Mouse (Mus musculus) thymus, adult 18-20 months (tissue): ENCODE results near the gene Sec1.
"Not testable (repeated sequence)": the region's sequence is repeated elsewhere in the genome, so short reads cannot be mapped to it uniquely, and the experiment has no call there.

Experiments
- DNase-seq, 2 experiments: peaks; one replicate each; pipeline ENCODE4 v3.0.0; 2022; ENCODE audit warnings: mixed read lengths in 2 of 2

The Sec1 gene

DNA sequence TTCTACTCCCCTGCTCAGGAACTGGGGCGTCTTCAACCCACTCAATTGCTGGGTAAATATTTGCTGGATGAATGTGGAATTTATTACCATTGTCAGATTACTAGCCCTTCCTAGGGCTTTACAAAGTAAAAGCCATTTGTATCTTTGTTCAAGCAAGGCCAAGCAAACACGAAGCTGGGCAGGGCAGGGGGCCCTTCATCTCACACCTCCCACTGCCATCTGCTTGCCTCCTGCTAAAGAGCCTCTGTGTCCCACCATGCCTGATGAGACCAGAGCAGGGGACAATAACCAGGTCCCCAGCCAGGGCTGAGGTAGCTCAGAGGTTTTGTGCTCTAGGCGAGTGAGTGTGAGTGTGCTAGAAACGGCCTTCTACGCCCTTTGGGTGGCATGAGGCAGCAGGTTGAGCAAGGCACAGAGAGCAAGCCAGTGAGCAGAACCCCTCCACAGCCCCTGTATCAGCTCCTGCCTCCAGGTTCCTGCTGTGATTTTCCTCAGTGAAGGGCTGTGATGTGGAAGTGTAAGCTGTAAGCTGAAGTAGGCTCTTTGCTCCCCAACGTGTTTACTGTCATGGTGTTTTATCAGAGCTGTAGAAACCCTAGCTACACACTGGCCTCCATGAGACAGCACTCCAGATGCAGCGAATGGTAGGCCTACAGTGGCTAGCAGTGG is 16.4 kb downstream of the Sec1 start:
- DNase-seq = no peak

DNA sequence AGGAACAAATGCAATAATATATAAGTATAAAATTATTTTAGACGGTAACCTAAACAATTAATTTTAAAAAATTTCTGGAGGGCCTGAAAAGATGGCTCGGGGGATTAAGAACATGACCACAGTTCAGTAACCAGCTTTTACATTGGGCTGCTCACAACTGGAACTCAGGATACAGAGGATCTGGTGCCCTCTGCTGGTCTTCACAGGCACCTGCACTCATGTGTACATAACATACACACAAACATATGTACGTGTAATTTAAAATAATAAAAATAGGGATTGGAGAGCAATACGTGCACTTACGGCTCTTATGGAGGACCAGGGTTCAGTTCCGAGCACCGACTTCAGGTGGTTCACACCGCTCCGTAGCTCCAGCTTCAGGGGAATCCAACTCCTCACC is 25.3 kb downstream of the Sec1 start:
- DNase-seq = no peak

DNA sequence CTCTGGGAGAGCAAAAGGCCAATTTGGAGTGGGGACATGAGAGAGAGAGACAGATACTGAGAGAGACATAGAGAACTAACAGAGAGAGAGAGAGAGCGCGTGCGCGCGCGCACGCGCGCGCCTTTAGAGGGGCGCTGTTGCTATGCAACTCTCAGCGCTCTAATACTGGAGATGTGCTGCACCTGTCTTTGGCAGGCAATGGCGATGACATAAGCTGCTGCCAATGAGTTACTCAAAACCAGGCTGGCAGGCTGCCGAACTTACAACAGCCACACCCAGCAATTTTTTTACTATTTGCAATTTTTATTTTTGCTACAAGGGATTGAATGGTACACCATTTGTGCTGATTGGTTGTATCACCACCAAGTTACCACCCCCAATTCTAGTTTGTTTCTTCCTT is 26.4 kb downstream of the Sec1 start:
- no peak for DNase-seq

DNA sequence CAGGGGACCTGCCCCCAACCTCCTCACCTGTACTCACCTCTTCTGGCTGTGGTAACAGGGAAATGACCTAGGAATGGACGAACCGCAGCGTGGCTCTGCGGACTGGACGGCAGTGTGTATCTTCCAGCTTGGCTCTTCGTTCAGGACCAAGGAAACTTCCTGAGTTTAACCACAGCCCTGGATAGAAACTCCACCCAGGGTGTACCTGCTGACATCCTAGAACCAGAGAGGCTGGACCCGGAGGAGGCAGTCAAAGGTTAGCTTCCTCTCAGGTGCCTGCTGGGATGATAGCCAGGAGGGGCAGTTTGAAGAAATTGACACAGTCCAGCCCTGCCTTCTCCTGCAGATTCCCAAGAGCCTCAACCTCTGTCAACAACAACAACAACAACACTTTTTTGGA is 28.0 kb downstream of the Sec1 start, which contains the start of gene Fut2:
Fut2 (minus strand) TSS at position 234 of the 400 bp plus-strand sequence.
- no peak for DNase-seq

DNA sequence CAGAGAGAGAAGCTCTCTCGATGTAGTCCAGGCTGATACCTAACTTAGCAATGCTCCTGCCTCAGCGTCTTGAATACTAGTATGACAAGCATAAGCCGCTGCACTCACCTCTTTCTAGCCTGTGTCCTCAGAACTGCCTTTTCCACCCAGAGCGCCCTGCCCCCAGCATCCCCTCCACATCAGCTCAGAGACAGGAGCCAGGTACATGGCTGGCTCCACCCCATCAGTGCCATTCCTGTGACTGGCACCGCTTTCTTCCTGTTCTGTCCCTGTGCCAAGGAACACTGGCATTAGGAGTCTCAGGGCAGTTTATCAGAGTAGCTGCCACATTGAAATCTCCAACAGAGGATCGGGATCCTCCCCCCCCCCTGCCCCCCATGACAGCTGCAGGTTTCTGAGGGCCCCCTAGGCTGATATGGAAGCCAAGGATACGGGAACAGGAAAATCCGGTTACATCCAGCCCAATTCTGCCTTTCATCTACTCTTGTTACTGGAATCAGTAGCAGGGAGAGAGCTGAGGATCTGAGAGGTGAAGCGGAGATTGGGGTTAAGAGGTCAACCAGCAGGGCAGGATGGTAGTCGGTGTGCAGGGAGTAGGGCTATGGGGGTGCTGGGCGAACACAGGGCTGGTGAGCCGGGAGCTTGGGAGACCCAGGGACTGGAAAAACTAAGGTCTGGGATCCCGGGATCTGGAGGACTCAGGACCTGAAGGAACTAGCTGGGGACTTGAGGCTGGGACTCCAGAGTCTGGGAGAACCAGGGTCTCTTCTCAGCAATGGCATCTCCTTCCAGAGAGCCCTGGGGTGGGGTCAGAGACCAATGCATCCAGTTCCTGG is 28.7 kb downstream of the Sec1 start:
- DNase-seq = no peak

DNA sequence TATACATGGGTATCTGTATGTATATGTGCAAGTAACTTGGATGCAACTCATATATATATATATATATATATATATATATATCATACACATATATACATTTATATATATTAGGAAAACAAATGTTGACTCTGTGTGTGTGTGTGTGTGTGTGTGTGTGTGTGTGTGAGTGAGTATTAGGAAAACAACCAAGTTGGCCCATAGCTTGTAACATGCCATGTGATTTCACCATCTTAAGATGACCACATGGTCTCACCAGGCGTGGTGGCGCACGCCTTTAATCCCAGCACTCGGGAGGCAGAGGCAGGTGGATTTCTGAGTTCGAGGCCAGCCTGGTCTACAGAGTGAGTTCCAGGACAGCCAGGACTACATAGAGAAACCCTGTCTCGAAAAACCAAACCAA is 32.5 kb downstream of the Sec1 start:
- DNase-seq = not testable (repeated sequence)

DNA sequence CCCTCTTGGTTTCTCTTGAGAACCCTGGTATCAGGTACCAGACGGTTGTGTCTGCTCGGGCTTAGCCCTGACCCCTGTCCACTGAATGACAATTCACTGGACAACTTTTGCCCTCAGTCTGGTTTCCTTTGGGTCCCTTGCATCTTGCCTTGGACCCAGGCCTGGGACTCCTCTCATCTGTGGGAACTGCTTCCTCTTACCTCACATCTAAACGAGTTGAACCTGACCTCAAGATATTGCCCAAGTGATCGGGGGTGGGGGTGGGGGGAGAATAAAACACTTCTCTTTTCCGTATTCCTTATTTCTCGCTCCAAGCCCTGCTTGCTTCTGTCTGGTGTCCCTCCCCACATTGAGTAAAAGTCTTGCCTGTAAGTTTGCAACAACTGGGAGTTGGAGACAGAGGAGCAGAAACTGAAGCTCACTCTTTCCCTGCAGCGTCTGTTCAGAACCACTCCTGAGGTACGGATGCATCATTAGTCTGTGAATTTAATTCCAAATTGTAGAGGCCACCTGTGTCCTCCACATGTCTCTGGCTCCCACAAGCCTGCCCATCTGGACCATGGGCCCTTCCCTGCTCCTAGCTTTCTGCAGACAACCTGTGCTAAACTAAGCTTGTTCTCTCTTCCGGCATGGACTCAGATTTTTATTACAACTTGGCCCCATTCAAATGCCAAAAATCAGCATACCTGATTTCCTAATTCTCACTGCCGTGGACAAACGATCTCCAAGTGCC is 33.3 kb downstream of the Sec1 start:
- DNase-seq = no peak

DNA sequence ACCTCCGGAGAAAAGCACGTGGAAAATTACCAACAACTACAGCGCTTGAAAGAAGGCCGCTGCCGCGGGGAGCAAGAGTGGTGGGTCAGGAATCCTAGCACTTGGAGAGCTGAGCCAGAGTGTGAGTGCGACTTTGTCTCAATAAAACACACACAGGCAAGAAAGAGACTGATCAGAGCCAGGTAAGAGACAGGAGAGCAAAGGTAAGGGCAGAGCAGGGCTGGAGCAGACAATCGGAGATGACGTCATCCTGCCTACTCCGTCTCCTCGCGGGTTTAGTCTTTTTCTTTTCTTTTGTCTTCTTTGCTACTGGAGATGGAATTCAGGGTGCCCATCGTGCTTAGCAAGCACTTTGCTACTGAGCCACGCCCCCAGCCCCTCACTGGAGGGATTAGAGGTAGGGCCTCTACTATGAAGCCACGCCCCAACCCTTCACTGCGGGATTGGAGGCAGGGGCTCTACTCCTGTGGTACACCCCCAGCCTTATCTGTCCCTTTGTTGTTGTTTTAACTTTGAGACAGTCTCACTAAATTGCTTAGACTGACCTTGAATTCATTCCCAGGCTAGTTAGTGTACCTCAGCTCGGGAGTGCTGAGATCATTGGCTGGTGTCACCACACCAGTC is 39.7 kb downstream of the Sec1 start:
- DNase-seq = no peak

DNA sequence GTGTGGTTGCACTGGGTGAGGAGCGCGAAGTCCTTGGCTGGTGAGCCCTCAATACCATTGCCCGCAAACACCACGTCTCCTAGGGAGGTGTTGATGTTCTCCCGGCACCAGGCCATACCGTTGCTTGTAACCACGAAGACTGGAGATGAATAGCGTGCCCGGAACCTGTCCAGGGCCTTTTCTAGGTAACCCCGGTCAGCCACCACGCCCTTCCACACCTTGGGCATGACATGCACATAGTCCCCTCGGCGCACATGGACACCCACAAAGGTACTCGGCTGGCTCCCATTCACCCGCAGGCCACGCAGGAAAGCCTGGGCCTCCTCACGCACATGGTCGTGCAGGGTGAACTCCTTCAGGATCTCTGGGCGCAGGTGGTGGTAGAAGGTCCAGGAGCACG is 43.7 kb downstream of the Sec1 start:
- not testable (repeated sequence) for DNase-seq

DNA sequence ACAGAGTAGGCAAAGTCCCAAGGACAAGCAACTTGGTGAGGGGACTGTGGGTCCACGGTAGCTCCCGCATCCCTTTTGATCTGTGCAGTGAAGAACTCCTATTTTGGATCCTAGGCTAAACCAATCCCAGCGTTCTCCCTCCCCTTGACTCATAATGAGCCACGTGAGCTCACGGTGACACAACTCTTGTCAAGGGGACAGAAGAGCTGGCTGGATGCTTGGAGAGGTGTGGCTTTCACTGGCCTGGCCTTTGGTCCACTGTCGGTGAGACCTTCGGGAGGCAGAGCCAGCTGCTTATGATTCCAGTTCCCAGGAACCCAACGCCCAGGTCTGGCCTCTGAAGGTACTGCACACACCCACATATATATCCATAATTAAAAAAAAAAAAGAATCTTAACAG is 44.9 kb downstream of the Sec1 start:
- no peak for DNase-seq

DNA sequence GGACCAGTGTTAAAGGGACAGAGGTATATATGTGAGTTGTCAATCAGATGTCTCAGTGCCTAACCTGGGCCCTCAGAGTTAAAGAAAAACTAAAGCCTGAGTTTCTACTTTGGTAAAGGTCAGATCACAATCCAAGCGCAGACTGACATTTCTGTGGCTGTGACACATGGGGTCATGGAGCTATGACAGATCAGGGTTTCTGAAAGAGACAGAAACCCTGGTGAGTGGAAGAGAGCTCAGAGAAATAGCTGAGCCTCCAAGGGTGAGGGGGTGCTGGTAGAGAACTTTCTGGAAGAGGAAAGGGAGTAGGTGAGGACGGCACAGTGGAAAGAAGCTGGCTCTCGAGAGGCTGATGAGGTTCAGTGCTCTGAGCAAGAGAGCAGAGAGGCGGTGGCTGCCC is 47.5 kb downstream of the Sec1 start:
- no peak for DNase-seq

DNA sequence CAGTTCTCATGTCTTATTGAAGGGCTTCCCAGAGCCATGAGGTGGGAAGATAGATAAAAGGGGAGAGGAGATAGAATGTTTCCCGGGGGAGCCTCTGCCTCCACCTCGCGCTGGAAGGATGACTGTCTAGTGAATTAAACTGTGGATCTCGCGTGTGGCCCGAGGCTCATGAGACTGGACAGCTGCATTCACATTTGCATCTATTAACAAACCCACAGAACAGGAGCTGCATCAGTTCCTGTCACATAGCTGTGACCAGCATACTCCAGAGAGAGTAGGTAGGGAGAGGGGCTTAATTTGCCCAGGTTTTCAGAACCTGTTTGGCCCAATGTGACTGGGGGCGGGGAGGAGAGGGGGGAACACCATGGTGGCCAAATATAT is 48.6 kb downstream of the Sec1 start:
- DNase-seq = no peak

DNA sequence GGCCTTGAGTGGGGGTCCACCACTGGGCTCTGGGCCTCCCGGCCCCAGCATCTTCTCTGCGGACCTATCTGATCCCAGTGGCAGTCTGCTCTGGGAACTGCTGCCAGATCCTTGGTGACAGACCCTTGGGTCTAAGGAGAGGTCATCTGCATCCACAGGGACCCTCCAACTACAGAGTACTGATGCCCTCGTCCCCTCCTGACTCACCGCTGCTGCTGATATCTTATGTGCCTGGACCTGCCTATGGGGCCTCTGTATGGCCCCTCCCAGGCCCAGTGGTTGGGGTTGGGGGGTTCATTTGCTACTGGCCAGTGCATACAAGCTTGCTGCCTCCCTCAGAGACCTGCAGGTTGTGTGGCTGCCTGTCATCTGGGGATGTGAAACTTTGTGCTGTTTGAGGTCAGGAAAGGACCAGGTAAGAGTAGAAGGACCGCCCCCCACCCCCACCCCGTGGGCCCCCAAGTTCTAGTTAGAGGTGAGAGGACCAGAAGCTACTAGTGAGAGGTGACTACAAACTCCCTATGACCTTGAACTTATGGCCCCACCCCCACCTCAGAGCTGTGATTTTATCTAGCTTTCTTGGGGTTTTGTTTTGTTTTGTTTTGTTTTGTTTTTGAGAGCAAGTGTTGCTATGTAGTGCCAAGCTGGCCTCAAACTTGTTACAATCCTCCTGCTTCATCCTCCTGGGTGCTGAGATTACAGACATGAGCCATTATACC is 49.2 kb downstream of the Sec1 start:
- DNase-seq = no peak

DNA sequence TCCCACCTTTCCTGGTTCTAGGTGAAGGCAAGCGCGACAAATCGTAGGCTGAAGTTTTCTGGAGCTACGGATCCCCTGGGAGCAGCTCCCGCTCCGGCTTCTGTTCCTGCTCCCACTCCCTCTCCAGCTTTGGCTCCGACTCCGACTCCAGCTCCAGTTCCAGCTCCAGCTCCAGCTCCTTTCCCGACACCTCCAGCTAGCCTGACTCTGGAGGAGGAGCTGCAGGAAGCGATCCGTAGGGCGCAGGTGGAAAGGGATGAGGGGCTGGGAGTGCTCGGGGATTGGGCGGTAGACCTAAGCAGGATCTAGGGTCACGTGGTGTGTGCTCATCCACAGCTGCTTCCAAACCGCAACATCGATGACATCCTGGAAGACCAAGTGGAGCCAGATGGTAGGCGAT is 50.0 kb downstream of the Sec1 start:
- no peak for DNase-seq

DNA sequence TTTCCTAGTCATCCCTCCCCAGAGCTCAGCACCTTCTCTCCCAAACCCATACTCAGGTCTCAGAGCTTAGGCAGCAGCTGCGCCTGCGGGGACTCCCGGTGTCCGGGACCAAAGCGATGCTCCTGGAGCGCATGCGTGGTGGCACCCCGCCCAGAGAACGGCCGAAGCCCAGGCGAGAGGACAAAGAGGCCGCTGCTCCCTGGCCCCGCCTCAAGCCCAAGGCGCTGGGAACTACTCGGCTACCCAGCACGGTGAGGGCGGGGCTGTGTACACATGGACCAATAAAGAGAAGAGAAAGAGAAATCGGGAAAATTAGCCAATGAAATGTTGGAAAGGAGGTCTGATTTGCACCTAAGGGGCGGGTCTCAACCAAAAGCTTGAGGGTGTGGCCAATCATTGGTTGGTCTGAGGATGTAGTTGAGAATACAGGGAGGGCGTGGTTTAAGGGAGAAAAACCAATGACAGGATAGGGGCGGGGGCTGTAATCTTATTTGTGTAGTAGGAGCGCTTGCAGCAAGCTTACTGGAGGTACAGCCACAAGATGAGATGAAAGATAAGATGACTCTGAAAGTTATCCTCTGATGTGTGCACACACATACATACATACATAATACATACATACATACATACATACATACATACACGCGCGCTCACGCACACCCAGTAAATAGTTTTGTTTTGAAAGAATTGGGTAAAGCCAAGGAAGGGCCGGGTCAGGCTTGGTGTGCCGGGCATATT is 50.6 kb downstream of the Sec1 start:
- DNase-seq = peak; percentile 67 to 80

DNA sequence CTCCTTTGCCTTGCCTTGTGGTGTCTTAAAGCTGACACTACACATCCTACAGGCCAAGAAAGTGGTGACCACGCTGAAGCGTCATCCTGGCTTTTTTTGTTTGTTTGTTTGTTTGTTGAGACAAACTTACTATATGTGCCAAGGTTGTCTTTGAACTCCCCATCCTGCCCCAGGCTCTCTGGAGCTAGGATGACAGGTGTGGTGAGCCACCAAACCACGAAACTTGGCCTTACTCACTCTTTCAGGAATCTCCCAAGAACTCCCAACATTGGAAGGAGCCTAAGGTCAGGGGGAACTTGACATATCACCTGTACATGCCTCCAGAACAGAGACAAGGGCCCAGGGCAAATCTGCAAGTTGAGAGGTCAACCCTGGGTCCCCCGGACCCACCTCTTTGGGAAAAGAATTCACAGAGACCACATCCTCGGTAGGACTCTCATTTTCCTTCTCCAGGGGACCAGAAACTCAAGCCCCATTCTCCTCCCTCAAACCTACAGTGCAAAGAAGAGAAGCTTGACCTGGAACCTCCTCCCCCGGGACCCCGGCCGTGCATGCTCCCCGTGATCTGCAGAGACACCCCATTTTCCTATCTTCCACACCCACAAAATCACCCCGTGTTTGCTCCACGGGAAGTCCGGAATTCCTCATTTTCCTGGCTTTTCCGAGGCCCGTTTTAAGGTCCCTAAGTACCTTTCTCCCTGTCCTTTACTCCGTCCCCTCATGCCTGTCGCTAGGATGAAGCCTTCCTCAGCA is 51.5 kb downstream of the Sec1 start:
- DNase-seq = no peak

DNA sequence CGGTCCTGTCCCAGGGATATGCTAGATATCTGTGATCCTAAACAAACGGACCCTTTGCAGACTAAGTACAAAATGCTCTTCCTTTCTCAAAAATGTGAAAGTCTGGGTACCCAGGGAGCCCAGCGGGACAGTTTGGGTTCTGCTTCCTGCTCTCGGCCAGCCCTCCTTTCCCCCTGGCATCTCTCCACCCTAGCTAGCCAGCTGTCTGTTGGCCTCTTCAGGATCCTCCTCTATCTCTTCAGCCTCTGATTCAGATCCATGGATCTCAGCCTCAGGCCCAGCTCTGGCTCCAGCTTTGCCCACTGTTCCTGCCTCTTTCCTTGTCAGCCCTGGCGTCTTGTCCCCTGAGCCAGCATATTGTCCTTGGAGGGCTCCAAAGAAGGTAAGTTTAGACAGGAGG is 52.1 kb downstream of the Sec1 start:
- no peak for DNase-seq

DNA sequence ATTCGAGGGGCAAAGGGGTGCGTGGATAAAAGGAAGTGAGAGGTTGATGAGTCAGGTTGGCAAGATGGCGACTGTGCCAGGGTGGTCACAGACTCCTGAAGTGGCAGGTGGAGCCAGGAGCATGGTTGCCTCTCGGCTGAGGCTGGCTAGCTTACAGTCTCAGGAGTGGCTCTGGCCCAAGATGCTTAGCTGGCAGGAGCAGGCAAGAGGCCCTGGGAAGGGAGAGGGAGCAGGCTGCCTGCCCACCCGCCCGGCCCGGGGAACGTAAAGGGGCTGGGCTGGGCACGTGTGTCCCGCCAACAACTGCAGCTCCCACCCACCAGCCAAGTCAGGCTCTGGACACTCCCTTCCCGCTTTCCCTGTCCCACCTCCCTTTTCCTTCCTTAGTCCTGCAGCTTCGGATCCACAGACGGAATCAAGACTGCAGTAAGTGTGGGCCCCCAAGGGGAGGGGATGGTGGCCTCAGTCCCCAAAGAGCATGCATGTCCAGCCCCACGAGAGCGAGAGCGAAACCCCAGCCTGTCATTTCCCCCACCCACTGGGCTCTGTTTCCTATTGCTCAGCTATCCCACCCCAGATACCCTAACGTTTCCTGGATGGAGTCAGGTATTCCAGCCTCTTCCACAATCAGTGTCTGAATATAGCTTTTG is 52.7 kb downstream of the Sec1 start:
- DNase-seq = no peak

DNA sequence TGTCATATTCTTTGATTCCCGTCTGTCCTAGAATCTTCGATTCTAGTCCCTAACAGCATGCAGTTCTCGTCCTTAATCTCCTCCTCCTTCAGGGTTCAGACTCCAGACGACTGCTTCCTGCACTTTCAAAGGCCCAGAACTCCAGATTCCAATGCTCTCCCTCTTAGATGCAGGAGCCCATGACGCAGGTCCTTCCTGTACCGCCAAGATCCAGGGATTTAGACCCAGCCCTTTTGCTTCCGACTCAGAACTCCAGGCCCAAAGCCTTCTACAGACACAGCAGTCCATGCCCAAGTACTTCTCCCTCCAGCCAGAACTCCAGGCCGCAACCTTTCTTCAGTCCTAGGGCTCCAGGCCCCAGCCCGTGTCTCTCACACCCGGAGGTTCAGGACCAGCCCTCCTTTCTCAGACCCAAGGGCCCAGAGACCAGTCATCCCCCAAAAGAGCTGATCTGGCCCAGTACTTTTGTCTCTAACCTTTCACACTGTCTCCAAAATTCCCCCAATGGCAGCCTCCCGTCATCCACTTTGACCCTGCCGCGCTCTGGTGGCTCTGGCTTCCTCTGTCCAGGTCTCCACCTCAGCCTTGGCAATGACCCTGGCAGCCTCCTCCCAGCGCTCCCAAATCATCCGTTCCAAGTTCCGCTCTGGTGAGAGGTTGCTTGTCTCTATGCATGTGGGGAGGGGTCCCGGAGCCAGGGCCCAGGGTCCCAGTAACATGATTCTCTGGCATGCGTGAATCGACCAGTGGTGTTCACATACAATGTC is 53.8 kb downstream of the Sec1 start:
- DNase-seq = no peak

DNA sequence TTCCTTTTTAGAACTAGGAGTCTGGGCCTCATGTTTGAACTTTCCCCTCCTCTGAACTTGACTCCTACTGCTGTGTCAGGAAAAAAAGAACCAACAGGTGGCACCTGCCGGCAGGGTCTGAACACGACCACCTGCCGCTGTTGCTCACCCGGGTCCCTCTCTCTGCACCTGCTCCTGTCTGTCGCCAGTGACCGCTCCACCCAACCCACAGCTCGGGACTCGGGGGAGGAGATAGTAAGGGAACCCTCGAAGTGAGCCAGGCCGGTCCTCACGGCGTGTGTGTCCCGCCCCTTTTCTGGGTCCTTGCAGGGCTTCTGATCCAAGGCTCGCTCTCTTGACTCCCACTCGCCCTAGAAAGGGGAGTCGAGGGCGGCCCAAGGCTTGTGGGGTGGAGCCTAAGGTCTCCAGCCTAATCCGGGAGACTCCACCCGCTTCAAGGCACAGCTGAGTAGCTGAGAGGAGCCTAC is 54.6 kb downstream of the Sec1 start, which contains the start of gene Mamstr:
Mamstr (plus strand) TSS at position 417 of the 467 bp plus-strand sequence.
- no peak for DNase-seq
